Mouse (Mus musculus): Measurements from ENCODE around the gene Zfp369. TPM values are rescaled to one million over a fixed set of nuclear protein-coding genes. Genes with fewer than 3 reads are reported as not detected.
"Not testable (repeated sequence)": the region's sequence is repeated elsewhere in the genome, so short reads cannot be mapped to it uniquely, and the experiment has no call there.

The Zfp369 gene
- 46.9 and 56.2 TPM in 2 replicates for total RNA-seq (2017)

DNA sequence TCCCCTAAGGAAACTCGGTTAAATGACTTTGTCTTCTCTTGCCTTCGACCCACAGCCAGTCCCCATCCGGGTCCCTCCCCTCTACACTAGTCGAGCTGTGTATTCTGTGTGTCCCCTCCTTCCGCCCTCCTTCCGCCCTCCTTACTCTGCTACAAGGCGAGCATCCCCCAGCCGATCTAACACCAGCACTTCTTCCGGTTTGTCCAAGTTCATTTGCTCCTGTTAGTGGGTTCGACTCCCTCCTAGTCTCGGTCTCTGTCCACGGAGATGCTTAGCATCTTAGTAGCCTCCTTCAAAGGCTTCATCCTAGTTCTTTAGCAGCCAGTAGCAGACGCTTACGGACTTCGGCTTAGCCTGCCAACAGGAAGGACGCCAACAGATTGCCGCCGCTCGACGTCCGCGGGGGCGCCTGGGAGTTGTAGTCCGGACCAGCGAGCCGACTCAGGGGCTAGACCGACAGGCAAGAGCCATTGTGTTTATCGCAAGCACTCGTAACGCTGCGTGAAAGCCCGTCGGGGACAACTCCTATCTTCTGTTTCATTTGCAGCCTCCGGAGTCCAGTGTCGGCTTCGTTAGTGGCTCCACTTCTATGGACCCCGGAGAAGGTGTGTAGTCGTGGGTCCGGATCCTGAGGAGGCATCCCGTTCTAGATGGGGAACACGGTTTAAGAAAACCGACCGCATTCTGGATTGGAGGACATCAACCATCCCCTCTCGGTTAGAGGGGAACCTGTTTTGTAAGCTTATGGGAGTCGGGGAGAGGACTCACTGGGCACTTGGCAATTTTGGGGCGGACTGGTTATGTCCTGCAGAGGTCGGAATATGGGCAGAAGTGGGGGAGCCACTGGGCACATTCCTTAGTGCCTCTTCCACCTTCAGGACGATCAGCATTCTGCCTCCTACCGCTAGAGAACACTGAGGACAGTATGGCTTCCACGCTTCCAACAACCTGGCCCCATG lies at the start of gene Zfp369:
Gene Zfp369, plus strand, starts transcription at position 432 of the 959 bp plus-strand sequence.
- ATAC-seq (ENCODE audit: extremely low read depth, insufficient number of reproducible peaks, low FRiP score, poor library complexity, severe bottlenecking), result peak; percentile 94

DNA sequence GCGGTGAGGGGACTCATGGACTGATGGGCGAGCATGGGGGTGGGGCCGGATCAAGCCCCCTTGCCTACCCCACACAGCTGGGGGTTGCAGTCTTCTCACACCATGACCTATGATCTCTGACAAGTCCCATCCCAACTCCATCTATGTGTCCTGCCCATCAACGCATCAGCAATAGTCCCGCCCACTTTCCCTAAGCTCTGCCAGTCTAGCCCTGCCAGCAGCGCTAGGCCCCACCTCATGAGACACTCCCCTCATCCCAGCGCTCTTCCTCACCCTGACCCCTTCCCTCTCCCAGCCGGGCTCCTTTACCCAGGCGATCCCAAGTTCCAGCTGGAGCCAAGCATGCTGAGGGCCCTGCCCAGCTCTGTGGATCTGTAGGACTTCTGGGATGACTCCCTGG lies 41.4 kb upstream of the Zfp369 start:
- ATAC-seq (ENCODE audit: extremely low read depth, insufficient number of reproducible peaks, low FRiP score, poor library complexity, severe bottlenecking), result no peak

DNA sequence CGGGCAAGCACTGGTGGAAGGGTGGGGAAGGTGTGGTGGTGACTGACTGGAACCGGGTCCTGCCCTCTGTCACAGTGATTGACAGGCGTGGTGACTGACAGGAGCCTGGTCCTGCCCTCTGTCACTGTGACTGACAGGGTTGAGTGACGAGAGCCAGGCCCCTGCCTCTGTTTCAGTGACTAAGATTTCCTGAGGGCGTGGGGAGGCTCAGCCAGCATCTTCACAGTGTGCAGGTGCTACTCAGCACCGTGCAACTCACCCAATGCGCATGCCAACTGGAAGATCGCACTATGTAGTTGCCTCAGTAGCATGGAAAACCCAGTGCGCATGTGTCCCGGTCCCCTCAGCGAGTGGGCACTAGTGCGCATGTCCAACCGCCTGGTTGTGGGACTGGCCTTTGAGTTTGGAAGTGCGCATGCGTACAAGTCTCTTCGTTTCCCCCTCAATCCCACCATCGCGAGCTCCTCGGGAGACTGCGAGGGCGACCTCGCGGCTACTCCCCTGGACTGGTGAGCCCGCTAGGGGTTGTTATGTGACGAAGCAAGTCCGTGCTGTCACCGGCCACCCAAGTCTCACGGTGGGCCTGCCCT lies 38.0 kb upstream of the Zfp369 start:
- peak; percentile 72 for ATAC-seq (ENCODE audit: extremely low read depth, insufficient number of reproducible peaks, low FRiP score, poor library complexity, severe bottlenecking)

DNA sequence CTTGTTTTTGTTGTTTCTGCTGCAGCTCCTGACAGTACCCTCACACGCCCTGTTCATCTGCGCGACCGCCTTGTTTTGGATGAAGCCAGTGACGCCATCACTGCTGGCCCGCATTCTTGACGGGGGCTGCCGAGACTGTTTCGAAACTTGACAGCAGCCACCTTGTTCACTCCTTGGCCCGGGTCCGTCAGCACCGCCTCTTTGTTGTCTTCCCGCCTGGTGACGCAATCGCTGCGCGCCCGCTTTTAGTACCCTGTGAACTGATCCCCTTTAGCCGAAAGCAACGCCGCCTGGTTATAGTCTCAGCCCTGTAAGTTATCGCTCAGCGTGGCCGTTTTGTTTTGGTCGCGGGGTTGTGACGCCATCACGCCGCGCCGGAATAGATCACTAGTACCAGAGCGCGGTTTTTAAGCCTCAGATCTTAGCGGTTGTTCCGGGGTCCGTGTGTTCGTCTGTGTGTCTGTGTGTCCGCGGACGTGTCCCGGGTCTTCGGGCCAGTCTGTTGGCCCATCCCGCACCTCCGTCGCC lies 37.5 kb upstream of the Zfp369 start:
- ATAC-seq (ENCODE audit: extremely low read depth, insufficient number of reproducible peaks, low FRiP score, poor library complexity, severe bottlenecking), result peak; percentile 69

DNA sequence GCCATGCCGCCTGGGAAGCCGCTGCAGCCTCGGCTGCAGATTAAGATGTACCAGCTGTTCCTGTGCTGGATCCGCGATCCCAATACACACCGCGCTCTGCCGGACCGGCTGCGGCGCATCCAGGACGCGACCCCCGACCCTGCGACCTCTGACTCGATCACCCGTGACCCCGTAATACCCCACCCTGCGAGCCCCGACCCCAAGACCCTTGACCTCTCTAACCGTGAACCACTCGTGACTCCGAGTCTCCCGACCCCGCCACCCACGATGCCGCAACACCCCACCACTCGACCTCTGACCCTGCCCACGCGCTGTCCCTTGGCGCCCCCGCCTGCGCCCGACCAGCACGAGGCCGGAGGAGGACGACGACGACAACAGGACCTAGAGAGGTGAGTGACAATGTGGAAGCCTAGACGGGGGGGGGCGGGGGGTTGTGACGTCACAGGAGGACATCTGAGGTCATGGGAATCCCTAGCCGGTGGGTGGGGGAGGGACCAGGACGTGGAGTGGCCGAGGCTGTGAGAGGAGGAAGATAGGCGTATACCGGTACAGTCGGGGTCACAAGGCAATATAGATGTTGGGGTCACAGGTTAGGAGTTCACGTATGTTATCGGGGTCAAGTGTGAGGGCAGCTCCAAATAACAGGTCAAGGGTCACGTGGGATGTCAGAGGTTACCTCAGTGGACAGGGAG lies 36.8 kb upstream of the Zfp369 start:
- peak; percentile 7; the same call in 1 of the 2 replicates for ATAC-seq (ENCODE audit: extremely low read depth, insufficient number of reproducible peaks, low FRiP score, poor library complexity, severe bottlenecking)

DNA sequence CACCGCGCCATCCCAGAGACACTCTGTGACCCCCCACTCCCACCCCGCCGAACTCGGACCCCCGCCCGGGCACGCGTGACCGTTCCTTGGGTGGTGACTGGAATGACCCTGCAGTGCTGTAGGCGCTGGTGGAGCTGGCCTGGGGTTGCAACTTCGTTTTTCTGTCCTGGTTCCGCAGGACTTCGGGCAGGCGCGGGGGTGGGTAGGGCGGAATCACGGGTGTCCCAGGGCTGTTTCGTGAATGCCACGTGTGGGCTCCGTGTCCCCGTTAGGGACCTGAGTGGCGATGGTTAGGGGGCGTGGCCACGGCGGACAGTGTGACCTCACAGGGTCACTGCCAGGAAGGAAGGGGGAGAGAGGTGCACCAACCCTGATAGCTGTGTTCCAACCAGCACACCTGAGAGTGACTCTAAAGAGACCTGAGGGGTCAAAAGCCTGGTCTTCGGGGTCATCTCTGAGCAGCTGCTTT lies 36.3 kb upstream of the Zfp369 start:
- no peak for ATAC-seq (ENCODE audit: extremely low read depth, insufficient number of reproducible peaks, low FRiP score, poor library complexity, severe bottlenecking)

DNA sequence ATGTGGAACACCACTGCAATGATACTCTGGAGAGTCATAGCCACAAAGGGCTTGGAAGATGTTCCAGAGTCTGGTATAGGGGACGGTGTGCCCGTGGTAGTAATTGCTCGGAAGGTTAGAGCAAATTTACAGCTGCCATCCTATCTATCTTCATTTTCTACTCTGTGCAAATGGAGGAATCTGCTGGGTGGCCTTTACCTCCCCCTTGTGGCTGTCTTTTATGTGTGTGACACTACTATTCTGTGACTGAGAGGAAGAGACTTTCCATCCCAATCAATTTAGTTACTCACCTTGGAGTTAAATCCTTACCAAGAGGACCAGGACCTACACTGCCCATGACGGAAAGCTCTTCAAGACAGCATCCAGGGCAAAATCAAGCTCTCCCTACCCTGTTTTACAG lies 35.3 kb upstream of the Zfp369 start:
- no peak for ATAC-seq (ENCODE audit: extremely low read depth, insufficient number of reproducible peaks, low FRiP score, poor library complexity, severe bottlenecking)

DNA sequence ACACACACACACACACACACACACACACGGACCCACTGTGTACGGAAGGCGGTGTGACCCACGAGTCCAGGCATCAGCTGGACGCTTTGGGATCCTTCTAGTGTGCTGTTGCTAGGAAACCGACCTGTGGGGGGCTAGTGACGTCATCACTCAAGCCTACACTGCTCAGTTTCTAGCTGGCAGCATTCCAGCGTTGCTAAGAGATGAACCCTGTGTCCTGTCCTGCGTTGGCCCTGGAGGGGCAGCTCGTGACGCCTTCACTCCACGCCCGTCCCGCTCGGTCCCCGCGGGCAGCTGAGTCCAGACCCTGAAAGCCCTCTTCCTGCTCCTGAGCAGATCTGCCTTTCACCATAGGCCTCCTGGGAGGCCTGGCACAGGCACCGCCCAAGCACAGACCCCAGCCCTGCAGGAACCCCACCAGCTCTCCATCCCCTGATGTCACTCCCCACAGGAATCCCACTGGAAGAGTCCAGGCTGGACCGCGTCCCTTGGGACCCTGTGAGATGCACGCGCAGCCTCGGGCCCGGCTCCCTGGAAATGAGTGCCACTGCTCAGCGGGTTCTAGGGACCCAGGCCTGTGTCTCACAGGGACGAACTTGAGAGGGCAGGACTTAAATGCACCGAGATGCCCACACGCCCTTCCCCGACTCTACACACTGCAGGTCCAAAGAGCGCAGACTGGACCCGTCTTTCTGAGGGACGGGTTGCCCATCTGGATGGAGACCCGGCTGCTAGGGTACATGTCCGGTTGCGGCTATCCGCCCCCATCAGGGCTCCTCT lies 20.2 kb upstream of the Zfp369 start:
- no peak for ATAC-seq (ENCODE audit: extremely low read depth, insufficient number of reproducible peaks, low FRiP score, poor library complexity, severe bottlenecking)

DNA sequence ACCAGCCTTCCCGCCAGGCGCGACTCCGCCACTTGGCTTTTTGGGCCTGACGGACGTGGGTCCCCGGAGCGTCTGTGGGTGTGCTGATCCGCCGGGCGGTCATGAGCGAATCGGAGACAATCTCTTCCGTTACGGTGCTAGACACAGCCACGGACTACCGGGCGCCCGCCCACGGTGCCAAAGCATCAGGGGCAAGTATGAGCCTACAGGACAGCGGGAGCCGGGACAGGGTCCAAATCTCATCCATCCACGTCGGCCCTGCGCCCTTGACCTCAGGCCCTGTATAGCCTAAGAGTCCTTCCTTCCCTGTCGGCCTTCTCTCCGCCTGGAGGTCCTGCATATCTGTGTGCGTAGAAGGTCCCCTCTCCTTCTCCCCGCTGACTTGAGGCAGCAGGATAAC lies 19.4 kb upstream of the Zfp369 start, which contains the start of gene Gm10775:
Gene Gm10775, plus strand, starts transcription at position 301 of the 400 bp plus-strand sequence.
- ATAC-seq (ENCODE audit: extremely low read depth, insufficient number of reproducible peaks, low FRiP score, poor library complexity, severe bottlenecking), result no peak

DNA sequence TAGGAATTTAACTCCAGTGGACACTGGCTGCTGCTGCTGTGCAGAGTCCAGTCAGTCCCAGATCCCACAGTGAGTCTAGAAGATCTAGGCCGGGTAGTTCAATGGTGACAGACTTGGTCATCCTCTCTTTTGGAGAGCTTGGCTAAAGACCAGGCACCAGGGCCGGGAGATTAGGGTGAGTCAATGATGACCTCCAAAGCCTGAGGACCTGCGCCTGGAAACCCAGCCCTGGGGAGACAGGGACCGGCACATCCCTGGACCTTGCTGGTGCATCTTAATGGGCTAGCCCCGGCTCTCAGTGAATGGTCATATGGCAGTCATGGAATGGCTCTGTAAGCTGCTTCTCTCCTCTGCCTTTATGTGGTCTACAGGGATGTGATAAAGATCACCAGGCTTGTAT lies 16.5 kb upstream of the Zfp369 start:
- ATAC-seq (ENCODE audit: extremely low read depth, insufficient number of reproducible peaks, low FRiP score, poor library complexity, severe bottlenecking), result no peak

DNA sequence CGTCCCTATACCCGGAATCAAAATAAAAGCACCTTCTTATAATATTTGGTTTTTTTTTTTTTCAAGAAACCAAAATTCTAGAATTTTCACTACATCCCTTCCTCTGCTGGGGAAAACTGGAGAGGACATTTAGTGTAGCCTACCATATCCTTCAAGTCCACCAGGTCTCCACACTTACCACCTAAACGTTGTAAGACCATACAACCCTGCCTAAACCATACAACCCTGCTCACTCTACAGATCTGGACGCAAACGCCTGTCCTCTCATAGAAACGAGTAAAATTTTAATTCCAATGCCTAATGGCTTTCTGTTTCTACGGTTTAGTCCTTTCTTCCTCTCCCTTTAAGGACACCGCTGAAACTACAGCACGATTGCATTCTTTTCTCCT lies 626 bp upstream of the Zfp369 start:
- ATAC-seq (ENCODE audit: extremely low read depth, insufficient number of reproducible peaks, low FRiP score, poor library complexity, severe bottlenecking), result no peak

DNA sequence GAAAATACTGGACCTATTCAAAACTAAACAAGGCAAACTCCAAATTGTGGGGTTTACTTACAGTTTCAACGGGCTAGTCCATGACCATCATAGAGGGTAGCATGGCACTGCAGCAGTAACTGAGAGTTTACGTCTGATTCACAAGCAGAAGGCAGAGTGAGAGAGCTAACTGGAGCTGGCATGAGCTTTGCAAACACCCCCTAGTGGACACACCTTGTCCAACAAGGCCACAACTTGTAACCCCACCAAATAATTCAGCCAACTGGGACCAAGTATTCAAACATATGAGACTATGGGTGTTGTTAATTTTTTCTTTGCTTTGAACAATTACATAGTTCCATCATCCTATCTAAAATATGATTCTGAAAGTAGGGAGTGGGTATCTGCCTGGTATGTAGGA lies 8.2 kb downstream of the Zfp369 start:
- 0 out of 2 replicates have a peak, but pooled peaks have one; percentile 33 for ATAC-seq (ENCODE audit: extremely low read depth, insufficient number of reproducible peaks, low FRiP score, poor library complexity, severe bottlenecking)

DNA sequence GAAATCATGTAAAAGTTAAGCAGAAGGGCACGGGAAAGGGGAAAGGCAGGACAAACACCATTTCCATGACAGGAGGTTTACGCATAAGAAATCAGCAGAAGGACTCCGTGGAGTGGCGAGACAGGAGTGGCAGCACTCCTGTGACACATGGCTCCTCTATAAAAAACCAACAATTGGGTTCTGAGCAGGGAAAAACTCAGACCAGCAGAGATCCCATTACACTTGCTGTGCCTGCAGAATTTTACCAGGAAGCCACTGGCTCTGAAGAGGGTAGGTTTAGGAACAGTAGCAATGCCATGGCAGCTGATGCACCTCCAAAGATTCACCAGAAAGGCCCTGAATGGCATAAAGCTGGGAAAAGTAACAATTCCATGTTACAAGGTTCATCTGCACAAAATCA lies 17.7 kb downstream of the Zfp369 start:
- ATAC-seq (ENCODE audit: extremely low read depth, insufficient number of reproducible peaks, low FRiP score, poor library complexity, severe bottlenecking), result no peak

DNA sequence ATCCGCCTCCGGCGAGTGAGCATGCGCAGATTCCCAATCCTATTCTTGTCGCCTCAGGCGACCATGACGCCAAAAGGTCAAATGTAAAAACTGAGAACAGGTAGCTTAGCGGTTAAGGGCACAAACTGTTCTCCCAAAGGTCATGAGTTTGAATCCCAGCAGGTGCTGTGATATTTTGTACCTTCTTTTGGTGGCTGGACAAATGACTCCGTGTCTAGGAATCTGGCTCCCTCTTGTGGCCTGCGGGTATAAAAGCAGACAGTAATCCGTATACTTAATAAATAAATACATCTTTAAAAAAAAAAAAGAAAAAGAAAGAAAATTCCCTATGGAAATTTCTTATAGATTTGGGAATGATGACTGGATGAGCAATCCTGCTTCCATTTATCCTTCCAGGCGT lies 32.2 kb downstream of the Zfp369 start:
- not testable (repeated sequence) for ATAC-seq (ENCODE audit: extremely low read depth, insufficient number of reproducible peaks, low FRiP score, poor library complexity, severe bottlenecking)

DNA sequence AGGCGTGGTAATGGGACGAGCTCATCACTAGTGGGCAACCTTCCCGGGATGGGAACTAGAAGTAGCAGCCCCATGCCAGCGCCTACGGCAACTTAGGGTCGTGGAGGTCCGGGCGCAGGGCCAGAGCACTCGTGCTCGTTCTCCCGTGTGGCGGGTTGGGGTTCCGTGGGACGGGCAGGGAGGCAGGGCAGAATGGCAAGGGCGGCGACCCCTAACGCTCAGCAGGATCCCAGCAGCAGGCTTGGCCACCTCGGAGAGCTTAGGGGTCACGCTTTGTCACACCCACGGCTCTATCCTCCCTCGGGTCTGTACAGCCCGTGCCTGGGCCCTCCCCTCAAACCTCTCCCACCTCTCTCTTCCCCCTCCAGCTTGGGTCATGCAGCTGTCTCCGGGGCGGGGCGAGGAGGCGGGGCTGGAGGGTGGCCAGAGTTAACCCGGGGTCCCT lies 32.7 kb downstream of the Zfp369 start:
- ATAC-seq (ENCODE audit: extremely low read depth, insufficient number of reproducible peaks, low FRiP score, poor library complexity, severe bottlenecking), result no peak

DNA sequence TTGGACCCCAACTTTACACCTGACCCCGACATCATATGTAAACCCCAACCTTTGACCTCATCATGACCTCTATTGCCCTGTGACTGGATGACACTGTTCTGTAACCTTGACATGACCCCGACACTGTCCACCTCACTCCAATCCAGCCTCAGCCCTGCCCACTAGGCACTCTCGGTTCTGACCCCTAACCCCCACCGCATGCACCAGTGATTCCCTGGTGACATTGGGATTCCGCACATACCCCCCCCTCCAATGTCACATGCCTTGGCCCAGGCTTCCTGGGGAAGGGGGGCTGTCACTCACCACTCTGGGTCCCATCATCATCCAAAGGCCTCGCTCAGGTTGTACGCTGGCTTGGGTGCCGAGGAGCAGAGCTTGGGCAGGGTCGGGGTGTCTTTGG lies 33.2 kb downstream of the Zfp369 start:
- ATAC-seq (ENCODE audit: extremely low read depth, insufficient number of reproducible peaks, low FRiP score, poor library complexity, severe bottlenecking), result no peak

DNA sequence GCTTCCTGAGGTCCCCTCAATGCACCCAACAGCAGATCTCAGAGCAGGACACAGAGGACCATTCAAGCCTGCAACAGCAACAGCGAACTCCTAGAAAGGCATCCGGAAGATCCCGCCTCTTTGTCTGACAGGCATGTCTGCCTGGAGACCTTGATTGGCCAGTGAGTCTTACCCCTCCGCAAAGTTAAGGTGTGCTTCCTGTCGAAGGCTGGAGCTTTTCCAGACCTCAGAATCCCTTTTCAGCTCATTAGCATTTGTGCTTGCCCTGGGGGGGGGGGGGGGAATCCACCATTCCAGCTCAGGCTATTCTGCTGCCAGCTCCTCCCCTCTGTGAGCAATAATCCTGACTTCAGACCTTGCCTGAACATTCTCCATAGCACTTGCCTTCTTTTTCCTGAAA lies 69.9 kb downstream of the Zfp369 start:
- not testable (repeated sequence) for ATAC-seq (ENCODE audit: extremely low read depth, insufficient number of reproducible peaks, low FRiP score, poor library complexity, severe bottlenecking)

DNA sequence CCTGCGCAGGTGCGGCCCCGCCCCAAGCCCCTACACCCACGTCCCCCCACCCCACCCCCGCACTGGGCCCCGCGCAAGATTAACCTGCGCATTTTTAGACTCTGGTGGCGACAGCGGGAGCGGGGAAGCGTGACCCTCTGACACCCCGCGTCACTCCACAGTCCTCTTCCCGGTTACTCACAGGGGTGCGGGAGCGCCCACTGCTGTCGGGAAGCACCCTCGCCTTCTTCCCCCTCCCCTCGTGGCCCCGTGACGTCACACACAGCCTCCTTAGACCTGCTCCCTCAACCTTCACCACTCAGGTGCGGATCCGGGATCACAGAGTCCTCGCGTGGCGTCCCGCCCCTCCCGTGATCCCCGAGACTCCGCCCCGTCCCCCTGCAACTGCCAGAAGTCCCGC lies 73.2 kb downstream of the Zfp369 start:
- ATAC-seq (ENCODE audit: extremely low read depth, insufficient number of reproducible peaks, low FRiP score, poor library complexity, severe bottlenecking), result not testable (repeated sequence)

Measured in neutrophil, adult 5-6 weeks (primary cell).